Comparison of ENCODE assay signal across 8 mouse cellular contexts in genomic region chr11:70219873-70220272, GRCm38 (mm10). TPM values are rescaled to one million over a fixed set of nuclear protein-coding genes. Genes with fewer than 3 reads are reported as not detected.
A peak's percentile ranks its signal among the peaks of the same experiment; 100 is the strongest.
DNase-seq lines count a peak whose midpoint lies in the region; ATAC-seq and TF ChIP-seq lines count a peak whose summit lies in the region.

No protein-coding gene starts in this region.

- H3K36me3 ChIP-seq in embryonic facial prominence, embryonic 14.5 days (ENCODE audit: control insufficient read depth, insufficient read depth, low read length) = peaks cover 3% of the 10 kb centered on the region; the same call in 1 of the 2 replicates
- no peaks in the 10 kb centered on the region for H3K36me3 ChIP-seq in intestine, embryonic 16.5 days (ENCODE audit: control insufficient read depth, insufficient read depth, low read length)
- peaks cover 22% of the 10 kb centered on the region for H3K36me3 ChIP-seq in neural tube, embryonic 13.5 days

- TF ChIP-seq CTCF in lung, adult 2 months (IDR thresholded peaks at IDR 0.05; ENCODE audit: insufficient read depth, low read length) = no peak

- TF ChIP-seq POLR2A in lung, adult 2 months (IDR thresholded peaks at IDR 0.05; ENCODE audit: borderline replicate concordance, extremely low read depth, low read depth, low read length) = no peak

- H3K4me3 ChIP-seq in lung, adult 2 months (replicated peaks; ENCODE audit: extremely low read depth, low read depth, low read length) = peak overlapping the region; percentile 77
- peak overlapping the region; percentile 53 for H3K4me3 ChIP-seq in embryonic facial prominence, embryonic 14.5 days (ENCODE audit: low read depth, low read length)
- H3K4me3 ChIP-seq in intestine, embryonic 16.5 days (ENCODE audit: low read length) = peak overlapping the region; percentile 68
- peak overlapping the region; percentile 53 for H3K4me3 ChIP-seq in neural tube, embryonic 13.5 days

- peak overlapping the region; percentile 94 for H3K4me2 ChIP-seq in embryonic facial prominence, embryonic 14.5 days (ENCODE audit: low read depth, low read length)
- peak overlapping the region; percentile 93 for H3K4me2 ChIP-seq in intestine, embryonic 16.5 days (ENCODE audit: low read depth, low read length)
- peak overlapping the region; percentile 88 for H3K4me2 ChIP-seq in neural tube, embryonic 13.5 days

- H3K9me3 ChIP-seq in embryonic facial prominence, embryonic 14.5 days (ENCODE audit: control insufficient read depth, low read length) = no peaks in the 10 kb centered on the region
- H3K9me3 ChIP-seq in intestine, embryonic 16.5 days (ENCODE audit: control insufficient read depth, low read length) = no peaks in the 10 kb centered on the region
- H3K9me3 ChIP-seq in neural tube, embryonic 13.5 days = no peaks in the 10 kb centered on the region

- H3K27me3 ChIP-seq in embryonic facial prominence, embryonic 14.5 days (replicated peaks; ENCODE audit: control insufficient read depth, insufficient read depth, low read length) = peaks cover 39% of the 10 kb centered on the region
- H3K27me3 ChIP-seq in intestine, embryonic 16.5 days (replicated peaks; ENCODE audit: control insufficient read depth, insufficient read depth, low read length) = peaks cover 15% of the 10 kb centered on the region
- H3K27me3 ChIP-seq in neural tube, embryonic 13.5 days = peaks cover 51% of the 10 kb centered on the region

- WGBS in lung, adult 2 months = 77% methylated on average over 7 of the region's 7 CpGs
- 55% methylated on average over 7 of the region's 7 CpGs for WGBS in embryonic facial prominence, embryonic 14.5 days
- 51% methylated on average over 7 of the region's 7 CpGs for WGBS in intestine, embryonic 16.5 days
- 56% methylated on average over 7 of the region's 7 CpGs for WGBS in neural tube, embryonic 13.5 days

- peaks cover 7% of the 10 kb centered on the region for H3K4me1 ChIP-seq in lung, adult 2 months (ENCODE audit: control insufficient read depth, insufficient read depth, low read length)
- peaks cover 5% of the 10 kb centered on the region for H3K4me1 ChIP-seq in embryonic facial prominence, embryonic 14.5 days (ENCODE audit: control insufficient read depth, insufficient read depth, low read length)
- H3K4me1 ChIP-seq in intestine, embryonic 16.5 days (ENCODE audit: control insufficient read depth, insufficient read depth, low read length) = peaks cover 23% of the 10 kb centered on the region
- peaks cover 46% of the 10 kb centered on the region for H3K4me1 ChIP-seq in neural tube, embryonic 13.5 days (replicated peaks)

- H3K27ac ChIP-seq in embryonic facial prominence, embryonic 14.5 days (replicated peaks; ENCODE audit: low read depth, low read length) = no peak overlapping the region
- peak overlapping the region; percentile 94; the same call in 1 of the 2 replicates for H3K27ac ChIP-seq in intestine, embryonic 16.5 days (ENCODE audit: low read length)
- H3K27ac ChIP-seq in neural tube, embryonic 13.5 days (replicated peaks) = peak overlapping the region; percentile 93

- ATAC-seq in embryonic facial prominence, embryonic 14.5 days (ENCODE audit: low read depth) = no peak
- ATAC-seq in intestine, embryonic 16.5 days = no peak
- ATAC-seq in neural tube, embryonic 13.5 days (ENCODE audit: low read depth) = no peak

- H3K9ac ChIP-seq in embryonic facial prominence, embryonic 14.5 days (ENCODE audit: low read depth, low read length) = peak overlapping the region; percentile 70
- peak overlapping the region; percentile 83 for H3K9ac ChIP-seq in intestine, embryonic 16.5 days (ENCODE audit: low read depth, low read length)
- H3K9ac ChIP-seq in neural tube, embryonic 13.5 days = peak overlapping the region; percentile 83

- no peak for DNase-seq in lung, adult 2 months
- no peak for DNase-seq in lung, postnatal 25 days (ENCODE audit: low spot score)
- DNase-seq in embryonic facial prominence, embryonic 14.5 days (ENCODE audit: low spot score) = no peak
- no peak for DNase-seq in frontal cortex, adult 2 months (ENCODE audit: extremely low spot score in 1 of 2, low spot score in 1 of 2)
- DNase-seq in urinary bladder, postnatal 36 days (ENCODE audit: low spot score in 2 of 2) = no peak
- DNase-seq in right cerebral cortex, adult 2 months (ENCODE audit: low spot score in 2 of 2) = no peak

RNA-seq across cellular contexts. Expression of gene Slc16a13, which starts 1.0 kb away (rescaled TPM):
- polyA plus RNA-seq in lung, adult 2 months (2012; rRNA removed) = 9.2 and 11.3 TPM in 2 replicates
- 4.2 and 5.8 TPM in 2 replicates for polyA plus RNA-seq in embryonic facial prominence, embryonic 14.5 days (2014; fragmentation: Nextera tagmentation; extraction: Ambion mirVana)
- polyA plus RNA-seq in intestine, embryonic 16.5 days (2015; fragmentation: Nextera tagmentation; extraction: Ambion mirVana) = 15.9 and 18.0 TPM in 2 replicates
- polyA plus RNA-seq in neural tube, embryonic 13.5 days (2015; fragmentation: Nextera tagmentation; extraction: Ambion mirVana) = 14.7 and 15.8 TPM in 2 replicates
- polyA plus RNA-seq in frontal cortex, adult 2 months (2012; rRNA removed) = 5.5 and 7.7 TPM in 2 replicates

RNA-seq across cellular contexts. Expression of gene Slc16a11, which starts 7.3 kb away (rescaled TPM):
- 211 and 239 TPM in 2 replicates for polyA plus RNA-seq in lung, adult 2 months (2012; rRNA removed)
- 2.9 and 3.0 TPM in 2 replicates for polyA plus RNA-seq in embryonic facial prominence, embryonic 14.5 days (2014; fragmentation: Nextera tagmentation; extraction: Ambion mirVana)
- polyA plus RNA-seq in intestine, embryonic 16.5 days (2015; fragmentation: Nextera tagmentation; extraction: Ambion mirVana) = 2.7 TPM in 2 replicates
- 3.0 and 3.4 TPM in 2 replicates for polyA plus RNA-seq in neural tube, embryonic 13.5 days (2015; fragmentation: Nextera tagmentation; extraction: Ambion mirVana)
- 45.9 and 48.3 TPM in 2 replicates for polyA plus RNA-seq in frontal cortex, adult 2 months (2012; rRNA removed)

RNA-seq across cellular contexts. Expression of gene Bcl6b, which starts 9.7 kb away (rescaled TPM):
- polyA plus RNA-seq in lung, adult 2 months (2012; rRNA removed) = 21.9 and 25.6 TPM in 2 replicates
- 11.6 and 13.0 TPM in 2 replicates for polyA plus RNA-seq in embryonic facial prominence, embryonic 14.5 days (2014; fragmentation: Nextera tagmentation; extraction: Ambion mirVana)
- polyA plus RNA-seq in intestine, embryonic 16.5 days (2015; fragmentation: Nextera tagmentation; extraction: Ambion mirVana) = 10.3 and 10.4 TPM in 2 replicates
- 6.0 and 6.1 TPM in 2 replicates for polyA plus RNA-seq in neural tube, embryonic 13.5 days (2015; fragmentation: Nextera tagmentation; extraction: Ambion mirVana)
- 1.5 and 1.9 TPM in 2 replicates for polyA plus RNA-seq in frontal cortex, adult 2 months (2012; rRNA removed)

RNA-seq across cellular contexts. Expression of gene 0610010K14Rik, which starts 17.8 kb away (rescaled TPM):
- 79.0 and 80.9 TPM in 2 replicates for polyA plus RNA-seq in lung, adult 2 months (2012; rRNA removed)
- polyA plus RNA-seq in embryonic facial prominence, embryonic 14.5 days (2014; fragmentation: Nextera tagmentation; extraction: Ambion mirVana) = 149 and 172 TPM in 2 replicates
- 118 and 129 TPM in 2 replicates for polyA plus RNA-seq in intestine, embryonic 16.5 days (2015; fragmentation: Nextera tagmentation; extraction: Ambion mirVana)
- 161 and 174 TPM in 2 replicates for polyA plus RNA-seq in neural tube, embryonic 13.5 days (2015; fragmentation: Nextera tagmentation; extraction: Ambion mirVana)
- polyA plus RNA-seq in frontal cortex, adult 2 months (2012; rRNA removed) = 73.4 and 85.4 TPM in 2 replicates

RNA-seq across cellular contexts. Expression of gene Gm21988, which starts 19.8 kb away (rescaled TPM):
- polyA plus RNA-seq in lung, adult 2 months (2012; rRNA removed) = 6.6 and 7.2 TPM in 2 replicates
- polyA plus RNA-seq in embryonic facial prominence, embryonic 14.5 days (2014; fragmentation: Nextera tagmentation; extraction: Ambion mirVana) = 9.9 and 12.2 TPM in 2 replicates
- polyA plus RNA-seq in intestine, embryonic 16.5 days (2015; fragmentation: Nextera tagmentation; extraction: Ambion mirVana) = 9.9 and 10.7 TPM in 2 replicates
- 17.0 and 18.3 TPM in 2 replicates for polyA plus RNA-seq in neural tube, embryonic 13.5 days (2015; fragmentation: Nextera tagmentation; extraction: Ambion mirVana)
- 10.7 and 11.8 TPM in 2 replicates for polyA plus RNA-seq in frontal cortex, adult 2 months (2012; rRNA removed)

Comparison
In these comparisons a context has a peak if more than half of its experiments do, and no peak if none do; other contexts are left out.
1. RNA of gene Slc16a11, which starts 7.3 kb away (polyA plus RNA-seq): 211 to 239 TPM in lung, adult 2 months and 45.9 to 48.3 TPM in frontal cortex, adult 2 months; 3.0 to 3.4 TPM in neural tube, embryonic 13.5 days, 2.9 to 3.0 TPM in embryonic facial prominence, embryonic 14.5 days and 2.7 TPM in intestine, embryonic 16.5 days; every median in the first group is over 10 times any median in the second.
2. Peak in every context shown above with its lines, with median percentiles within 50 percentile points of each other: H3K4me3 ChIP-seq, H3K4me2 ChIP-seq and H3K9ac ChIP-seq.